Mouse (Mus musculus) liver, embryonic 14.5 days (tissue): Measurements from ENCODE around the gene Caskin2. TPM values are rescaled to one million over a fixed set of nuclear protein-coding genes. Genes with fewer than 3 reads are reported as not detected.

Experiments used
- ATAC-seq: fragments of 200-750 bp; cut with Nextera tagmentation; 2 replicates; pipeline ENCODE4 v1.8.0; 2017; ENCODE audit warnings: moderate number of reproducible peaks, mild to moderate bottlenecking, moderate library complexity; ENCODE audit not compliant: insufficient read depth
- DNase-seq, 3 experiments: peaks; one replicate each; pipeline ENCODE4 v3.0.0-alpha.2; 2012 to 2013; ENCODE audit warnings: low read depth in 3 of 3, low spot score in 3 of 3
- H3K27ac ChIP-seq: fragments of 300-500 bp; sonication (generic); 2 replicates; pipeline ENCODE4 v1.5.1; 2014; ENCODE audit warnings: moderate library complexity, mild to moderate bottlenecking, control low read depth, inconsistent platforms
- H3K27me3 ChIP-seq: fragments of 300-500 bp; sonication (generic); 2 replicates; pipeline ENCODE4 v1.6.1; 2014; ENCODE audit warnings: mild to moderate bottlenecking, low read length, moderate library complexity; ENCODE audit not compliant: control insufficient read depth, insufficient read depth
- H3K36me3 ChIP-seq: fragments of 300-500 bp; sonication (generic); replicated peaks from 2 replicates; pipeline ENCODE4 v1.6.1; 2014; ENCODE audit warnings: low read depth; ENCODE audit not compliant: control insufficient read depth, insufficient read depth
- H3K4me1 ChIP-seq, 2 experiments: fragments of 200-500 bp in 1 of 2; fragments of 300-500 bp in 1 of 2; sonication (generic) in 1 of 2; replicated peaks; 2 replicates each; pipeline ENCODE4 v1.6.1; 2012 to 2014; ENCODE audit warnings: antibody characterized with exemption in 1 of 2, inconsistent platforms in 1 of 2, low read length in 1 of 2; ENCODE audit not compliant: control insufficient read depth in 2 of 2, insufficient read depth in 2 of 2
- H3K4me2 ChIP-seq: fragments of 300-500 bp; sonication (generic); 2 replicates; pipeline ENCODE4 v1.6.1; 2014; ENCODE audit warnings: low read depth, mild to moderate bottlenecking, control low read depth, moderate library complexity
- H3K4me3 ChIP-seq, 2 experiments: fragments of 200-500 bp in 1 of 2; fragments of 300-500 bp in 1 of 2; sonication (generic) in 1 of 2; 2 replicates each; pipeline ENCODE4 v1.5.1; 2012 to 2014; ENCODE audit warnings: low read depth in 2 of 2, low read length in 2 of 2, mild to moderate bottlenecking in 2 of 2, control low read depth in 1 of 2, inconsistent platforms in 1 of 2, moderate library complexity in 1 of 2; ENCODE audit not compliant: insufficient read depth in 1 of 2
- H3K9ac ChIP-seq: fragments of 300-500 bp; sonication (generic); replicated peaks from 2 replicates; pipeline ENCODE4 v1.6.1; 2014; ENCODE audit warnings: mild to moderate bottlenecking, control low read depth, moderate library complexity
- H3K9me3 ChIP-seq: fragments of 300-500 bp; sonication (generic); 2 replicates; pipeline ENCODE4 v1.6.1; 2016; ENCODE audit warnings: low read length, mixed read lengths; ENCODE audit not compliant: control insufficient read depth
- CTCF ChIP-seq: IDR thresholded peaks from 2 replicates; pipeline ENCODE4 v1.5.1; 2016; ENCODE audit warnings: antibody characterized with exemption, low read depth, control low read depth
- EP300 ChIP-seq: IDR thresholded peaks from 2 replicates; pipeline ENCODE4 v1.6.1; 2016; ENCODE audit warnings: antibody characterized with exemption, low read depth
- WGBS: fragments of 180-500 bp; shearing (Covaris S2); extraction: QIAGEN DNeasy Blood & Tissue Kit; methylation state at CpG from one replicate; pipeline ENCODE4 v1.1.7; 2014; ENCODE audit not compliant: insufficient replicate concordance; 5-methylcytosine and 5-hydroxymethylcytosine counted together
- polyA plus RNA-seq, 2 experiments: library from polyadenylated mRNA; depleted of rRNA in 1 of 2; stranded (reverse) in 1 of 2; unstranded in 1 of 2; fragments of >200 nt; fragmentation: Nextera tagmentation in 1 of 2; extraction: Ambion mirVana in 1 of 2; gene quantifications; 2 replicates each; pipeline versions ENCODE4 v1.2.1 to v1.2.3; 2012 to 2014

Gene Caskin2
- polyA plus RNA-seq, 2 experiments, result 4.9 to 7.1 TPM

DNA sequence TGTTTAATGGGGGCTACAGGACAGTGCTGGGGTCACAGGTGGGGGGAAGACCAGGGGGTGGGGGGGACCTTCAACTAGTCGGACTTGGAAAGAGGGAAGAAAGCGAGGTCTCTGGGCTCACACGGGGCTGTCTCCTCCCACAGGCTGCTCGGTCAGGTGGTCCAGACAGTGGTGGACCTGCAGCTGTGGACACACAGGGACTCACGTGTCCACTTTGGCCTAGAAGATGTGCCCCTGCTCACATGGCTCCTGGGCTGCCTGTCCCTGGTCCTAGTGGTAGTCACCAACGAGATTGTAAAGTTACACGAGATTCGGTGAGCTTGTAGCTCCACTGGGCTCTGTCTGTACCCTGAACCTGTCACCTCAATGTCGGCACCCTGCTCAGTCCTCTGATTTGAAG is 15.8 kb downstream of the Caskin2 start:
- peaks cover 58% of the 10 kb centered on the region for H3K36me3 ChIP-seq
- H3K27me3 ChIP-seq, result no peaks in the 10 kb centered on the region
- H3K4me2 ChIP-seq, result no peak overlapping the region
- no peak overlapping the region for H3K27ac ChIP-seq
- no peak overlapping the region for H3K4me3 ChIP-seq
- no peaks in the 10 kb centered on the region for H3K9me3 ChIP-seq
- DNase-seq, result no peak
- no peak for ATAC-seq
- 85% methylated on average over 9 of the region's 9 CpGs for WGBS
- TF ChIP-seq EP300 (no peak), CTCF (no peak)
- no peak overlapping the region for H3K9ac ChIP-seq
- no peaks in the 10 kb centered on the region for H3K4me1 ChIP-seq

DNA sequence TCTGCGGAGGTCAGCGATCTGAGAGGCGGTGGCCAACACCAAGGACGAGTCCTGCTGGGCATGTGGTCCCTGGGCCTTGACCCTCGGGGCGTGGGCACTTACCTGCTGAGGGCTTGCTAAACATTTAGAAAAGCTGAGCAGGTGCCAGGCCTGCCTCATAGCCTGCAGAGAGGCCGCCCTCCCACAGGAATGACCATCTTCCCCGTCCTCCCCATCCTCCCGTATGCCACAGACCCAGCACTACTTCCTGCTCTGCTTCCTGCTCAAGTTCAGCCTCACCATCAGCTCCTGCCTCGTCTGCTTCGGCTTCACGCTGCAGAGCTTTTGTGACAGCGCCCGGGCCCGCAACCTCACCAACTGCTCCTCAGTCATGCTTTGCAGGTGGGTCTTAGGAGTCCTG is 16.5 kb downstream of the Caskin2 start:
- no peak overlapping the region for H3K27ac ChIP-seq
- H3K4me1 ChIP-seq, result no peaks in the 10 kb centered on the region
- no peak for ATAC-seq
- TF ChIP-seq CTCF (no peak), EP300 (no peak)
- WGBS, result 70% methylated on average over 15 of the region's 15 CpGs
- H3K4me2 ChIP-seq, result no peak overlapping the region
- H3K9ac ChIP-seq, result no peak overlapping the region
- peaks cover 56% of the 10 kb centered on the region for H3K36me3 ChIP-seq
- H3K27me3 ChIP-seq, result no peaks in the 10 kb centered on the region
- no peak for DNase-seq
- H3K4me3 ChIP-seq, result no peak overlapping the region
- no peaks in the 10 kb centered on the region for H3K9me3 ChIP-seq

DNA sequence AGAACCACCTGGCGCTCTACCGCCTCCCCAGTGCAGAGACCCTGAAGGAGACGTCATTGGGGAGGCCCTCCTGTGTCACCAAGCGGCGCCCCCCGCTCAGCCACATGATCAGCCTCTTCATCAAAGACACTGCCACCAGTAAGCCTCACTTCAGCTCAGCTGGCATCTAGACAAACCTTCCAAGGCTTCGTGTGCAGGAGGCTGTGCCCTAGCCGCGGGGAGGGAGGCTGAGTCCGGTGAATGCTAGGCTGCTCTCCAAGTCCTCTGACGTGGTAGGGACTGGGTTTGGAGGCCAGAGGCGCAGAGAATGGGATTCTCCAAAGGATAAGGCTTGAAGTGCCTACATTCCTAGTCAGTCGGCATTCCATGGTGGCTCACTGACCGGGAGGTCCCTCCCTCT is 21.1 kb downstream of the Caskin2 start:
- TF ChIP-seq CTCF (no peak), EP300 (no peak)
- ATAC-seq (no peak), DNase-seq (no peak)
- Histone ChIP-seq H3K27ac (no peak overlapping the region), H3K9me3 (no peaks in the 10 kb centered on the region), H3K36me3 (peaks cover 22% of the 10 kb centered on the region), H3K4me2 (no peak overlapping the region), H3K4me1 (no peaks in the 10 kb centered on the region), H3K9ac (no peak overlapping the region), H3K27me3 (no peaks in the 10 kb centered on the region), H3K4me3 (no peak overlapping the region)
- WGBS, result 90% methylated on average over 14 of the region's 14 CpGs

DNA sequence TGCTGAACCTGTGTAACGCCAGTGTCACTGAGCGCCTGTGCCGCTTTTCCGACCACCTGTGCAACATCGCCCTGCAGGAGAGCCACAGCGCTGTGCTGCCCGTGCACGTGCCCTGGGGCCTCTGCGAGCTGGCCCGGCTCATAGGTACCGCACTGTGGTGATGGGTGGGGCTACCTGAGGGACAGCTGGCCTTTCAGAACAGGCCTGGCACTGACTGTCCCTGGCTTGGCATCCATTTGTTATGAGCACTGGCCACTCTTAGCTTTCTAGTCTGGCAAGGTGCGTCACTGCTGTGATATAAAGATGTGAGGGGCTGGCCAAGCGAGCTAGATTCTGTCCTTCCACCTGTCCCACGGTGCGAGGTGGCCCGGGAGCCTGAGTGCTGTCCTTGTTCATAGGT is 21.5 kb downstream of the Caskin2 start:
- TF ChIP-seq CTCF, result no peak
- TF ChIP-seq EP300, result no peak
- H3K27me3 ChIP-seq, result no peaks in the 10 kb centered on the region
- no peak overlapping the region for H3K4me3 ChIP-seq
- no peaks in the 10 kb centered on the region for H3K9me3 ChIP-seq
- H3K4me2 ChIP-seq, result no peak overlapping the region
- no peaks in the 10 kb centered on the region for H3K4me1 ChIP-seq
- ATAC-seq (no peak), DNase-seq (no peak)
- WGBS, result 93% methylated on average over 16 of the region's 16 CpGs
- peaks cover 22% of the 10 kb centered on the region for H3K36me3 ChIP-seq
- no peak overlapping the region for H3K9ac ChIP-seq
- H3K27ac ChIP-seq, result no peak overlapping the region

DNA sequence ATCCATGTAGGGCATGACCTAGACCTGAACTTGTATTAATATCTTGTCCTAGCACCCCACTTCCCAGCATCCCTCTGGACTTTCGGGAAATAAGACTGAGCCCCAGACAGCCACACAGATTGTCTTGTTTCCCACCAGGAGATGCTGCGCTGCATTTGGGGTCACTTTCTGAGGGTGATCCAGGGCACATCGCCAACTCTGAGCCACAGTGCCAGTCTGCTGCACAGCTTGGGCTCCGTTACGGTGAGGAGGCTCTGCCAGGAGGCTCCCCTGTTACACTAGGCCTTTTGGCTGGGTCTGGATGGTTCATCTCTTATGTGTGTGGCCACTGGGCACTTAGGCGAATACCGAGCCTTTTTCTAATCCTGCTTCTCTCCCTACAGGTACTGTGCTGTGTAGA is 23.7 kb downstream of the Caskin2 start:
- no peaks in the 10 kb centered on the region for H3K9me3 ChIP-seq
- no peaks in the 10 kb centered on the region; a peak in 1 of 4 replicates for H3K4me1 ChIP-seq
- DNase-seq (no peak), ATAC-seq (no peak)
- no peaks in the 10 kb centered on the region for H3K27me3 ChIP-seq
- H3K27ac ChIP-seq, result no peak overlapping the region
- no peak overlapping the region for H3K4me2 ChIP-seq
- H3K4me3 ChIP-seq, result no peak overlapping the region
- peaks cover 19% of the 10 kb centered on the region for H3K36me3 ChIP-seq
- H3K9ac ChIP-seq, result no peak overlapping the region
- 91% methylated on average over 7 of the region's 7 CpGs for WGBS
- TF ChIP-seq CTCF (no peak), EP300 (no peak)
